Comparison of ENCODE assay signal across 23 mouse cellular contexts in the genomic region with DNA sequence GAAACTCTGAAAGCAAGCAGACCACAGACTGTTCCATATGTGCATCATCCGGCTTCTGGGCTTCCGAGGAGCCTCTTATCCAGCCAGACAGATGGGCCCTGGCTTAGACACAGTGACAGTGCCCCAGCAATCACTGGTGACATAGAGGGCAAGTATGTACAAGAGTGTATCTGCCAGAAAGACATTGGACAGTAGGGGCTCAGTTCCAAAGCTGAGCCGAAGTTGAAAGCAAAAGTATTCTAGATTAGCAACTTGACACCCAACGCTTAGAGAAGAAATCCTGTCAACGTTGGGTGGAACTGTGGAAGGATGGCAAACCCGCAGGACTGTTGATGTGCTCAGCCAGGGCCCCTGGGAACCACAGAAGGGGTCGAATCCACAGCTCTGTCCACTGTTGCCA. TPM values are rescaled to one million over a fixed set of nuclear protein-coding genes. Genes with fewer than 3 reads are reported as not detected.
A peak's percentile ranks its signal among the peaks of the same experiment; 100 is the strongest.
DNase-seq lines count a peak whose midpoint lies in the region; ATAC-seq and TF ChIP-seq lines count a peak whose summit lies in the region.
"Not testable (repeated sequence)": the region's sequence is repeated elsewhere in the genome, so short reads cannot be mapped to it uniquely, and the experiment has no call there.
"Had no signal": no experiment of that assay in that cellular context is flagged by ENCODE, and none has a peak within 500 bp of the region (broad histone marks: within the 10 kb centered on the region; RNA-seq: fewer than 3 reads in every experiment).

No protein-coding gene starts in this region.

- not testable (repeated sequence) for H3K27ac ChIP-seq in kidney, adult 2 months (ENCODE audit: insufficient read depth, low read depth, low read length); midbrain, embryonic 11.5 days (ENCODE audit: low read depth, low read length)

- TF ChIP-seq POLR2A in kidney, adult 2 months (IDR thresholded peaks at IDR 0.05; ENCODE audit: low read depth, low read length) = not testable (repeated sequence)

- H3K4me3 ChIP-seq in kidney, adult 2 months (ENCODE audit: insufficient read depth, low read depth, low read length); midbrain, embryonic 11.5 days (ENCODE audit: low read depth, low read length): not testable (repeated sequence)

- H3K4me2 ChIP-seq in midbrain, embryonic 11.5 days = not testable (repeated sequence)

- CTCF ChIA-PET in Patski (lab: Charles Lee) = not testable (repeated sequence)

- TF ChIP-seq CTCF in Patski (IDR thresholded peaks at IDR 0.05); kidney, adult 2 months (conservative IDR thresholded peaks at IDR 0.05; ENCODE audit: insufficient read depth, insufficient read length, low read depth, low read length): not testable (repeated sequence)

- H3K4me1 ChIP-seq in kidney, adult 2 months (ENCODE audit: control insufficient read depth, insufficient read depth, low read length); midbrain, embryonic 11.5 days (ENCODE audit: control insufficient read depth, insufficient read depth, low read length): not testable (repeated sequence)

- 41% methylated on average over 5 of the region's 7 CpGs for WGBS in kidney, adult 2 months
- WGBS in midbrain, embryonic 11.5 days = 71% methylated on average over 5 of the region's 7 CpGs

- peak; percentile 4 for ATAC-seq in Patski
- not testable (repeated sequence) for ATAC-seq in midbrain, embryonic 11.5 days (ENCODE audit: low FRiP score)

- peak; percentile 5 for DNase-seq in MN1 (ENCODE audit: low spot score)
- not testable (repeated sequence) for DNase-seq in Patski (ENCODE audit: low read depth, low spot score)
- DNase-seq in heart, adult 18-20 months = peak; percentile 8 to 11
- peak; percentile 14 for DNase-seq in kidney, adult 11 months
- peak; percentile 27 for DNase-seq in kidney, adult 2 months
- DNase-seq in kidney, postnatal 14 days = peak; percentile 5
- DNase-seq in midbrain, embryonic 11.5 days (ENCODE audit: low spot score, missing footprints) = peak; percentile 59

- H3K36me3 ChIP-seq in kidney, adult 2 months (ENCODE audit: control insufficient read depth, insufficient read depth, low read length); midbrain, embryonic 11.5 days (ENCODE audit: control insufficient read depth, insufficient read depth, low read length): not testable (repeated sequence)

- not testable (repeated sequence) for H3K9ac ChIP-seq in midbrain, embryonic 11.5 days (ENCODE audit: low read length)

- H3K9me3 ChIP-seq in midbrain, embryonic 11.5 days (ENCODE audit: control insufficient read depth, low read length) = not testable (repeated sequence)

- H3K27me3 ChIP-seq in Patski; kidney, adult 2 months (replicated peaks; ENCODE audit: control insufficient read depth, insufficient read depth, low read length); midbrain, embryonic 11.5 days (ENCODE audit: control insufficient read depth, insufficient read depth, low read length): not testable (repeated sequence)

- in situ Hi-C loops in Patski (cut with MboI; ENCODE audit: low pct_unique_long_range_greater_than_20kb) = not testable (repeated sequence)

- POLR2A ChIA-PET in Patski (lab: Charles Lee) = not testable (repeated sequence)

RNA-seq across cellular contexts. Expression of a gene that starts 4.8 kb away (rescaled TPM):
- not detected for polyA plus RNA-seq in Patski (2021)
- not detected for total RNA-seq in heart, adult 18-20 months (2021)
- 0.14 and 0.30 TPM in 2 replicates for polyA plus RNA-seq in kidney, adult 2 months (2012; rRNA removed)
- not detected in 2 replicates for polyA plus RNA-seq in midbrain, embryonic 11.5 days (2014; fragmentation: Nextera tagmentation; extraction: Ambion mirVana)
- total RNA-seq: adrenal gland, adult 2 months; adrenal gland, postnatal 10 days; adrenal gland, postnatal 25 days; adrenal gland, postnatal 4 days; CH12.LX; G1E had no signal
- polyA plus RNA-seq: brain, embryonic 14.5 days; CD4-positive, CD25-positive, alpha-beta regulatory T cell, adult 4 months; embryonic facial prominence, embryonic 11.5 days; embryonic facial prominence, embryonic 13.5 days; embryonic facial prominence, embryonic 15.5 days; erythroblast, embryonic 14.5 days; forebrain, embryonic 10.5 days; forebrain, embryonic 12.5 days; forebrain, embryonic 14.5 days; G1E had no signal

RNA-seq across cellular contexts. Expression of a gene that starts 51.5 kb away (rescaled TPM):
- not detected for polyA plus RNA-seq in Patski (2021)
- not detected for total RNA-seq in heart, adult 18-20 months (2021)
- 1.8 and 4.4 TPM in 2 replicates for polyA plus RNA-seq in kidney, adult 2 months (2012; rRNA removed)
- 0.15 and 0.44 TPM in 2 replicates for polyA plus RNA-seq in midbrain, embryonic 11.5 days (2014; fragmentation: Nextera tagmentation; extraction: Ambion mirVana)
- total RNA-seq: CH12.LX; common myeloid progenitor, adult 5-6 weeks had no signal
- polyA plus RNA-seq: embryonic facial prominence, embryonic 13.5 days; embryonic facial prominence, embryonic 15.5 days; erythroblast, embryonic 14.5 days; forebrain, embryonic 10.5 days; forebrain, embryonic 14.5 days; G1E had no signal

RNA-seq across cellular contexts. Expression of a gene that starts 59.8 kb away (rescaled TPM):
- 147 TPM for polyA plus RNA-seq in Patski (2021)
- total RNA-seq in heart, adult 18-20 months (2021) = 100 to 1,000 TPM; 187 to 203 TPM
- 352 and 496 TPM in 2 replicates for polyA plus RNA-seq in kidney, adult 2 months (2012; rRNA removed)
- 106 and 115 TPM in 2 replicates for polyA plus RNA-seq in midbrain, embryonic 11.5 days (2014; fragmentation: Nextera tagmentation; extraction: Ambion mirVana)
